Mouse (Mus musculus) spleen, postnatal 36 days (tissue): ENCODE measurements around the gene Zfp217.

Experiments used
- DNase-seq, 2 experiments: peaks; one replicate each; pipeline ENCODE4 v3.0.0; 2022; ENCODE audit warnings: low spot score in 2 of 2, mixed read lengths in 1 of 2

The Zfp217 gene

GRCm38 (mm10) chr2:170159795-170160568 lies 12.1 kb upstream of the Zfp217 start:
- no peak for DNase-seq

- no peak for DNase-seq
Measured at GRCm38 (mm10) chr2:170158987-170159386, 11.1 kb upstream of the Zfp217 start.

DNA sequence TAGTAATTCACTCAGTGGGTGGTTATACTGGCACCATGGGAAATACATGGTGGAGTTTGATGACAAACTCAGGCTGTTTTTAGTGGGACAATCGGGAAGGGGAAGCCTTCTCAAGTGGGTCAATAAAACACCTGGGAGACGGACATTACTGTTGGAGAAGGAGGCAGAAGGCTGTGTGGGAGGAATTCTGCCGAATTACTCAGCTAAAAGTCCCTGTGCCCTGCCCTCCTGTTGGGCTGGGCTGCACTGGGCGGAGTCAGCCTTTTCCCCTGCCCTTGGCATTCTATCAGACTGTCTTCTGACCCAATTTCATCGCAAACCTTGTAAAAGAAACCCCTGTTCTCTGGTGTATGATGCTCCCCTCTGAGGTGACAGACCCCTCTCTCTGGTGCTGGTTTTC lies 10.3 kb upstream of the Zfp217 start:
- peak; percentile 48 to 68 for DNase-seq

GRCm38 (mm10) chr2:170157280-170158200 lies 9.6 kb upstream of the Zfp217 start:
- DNase-seq: no peak

DNA sequence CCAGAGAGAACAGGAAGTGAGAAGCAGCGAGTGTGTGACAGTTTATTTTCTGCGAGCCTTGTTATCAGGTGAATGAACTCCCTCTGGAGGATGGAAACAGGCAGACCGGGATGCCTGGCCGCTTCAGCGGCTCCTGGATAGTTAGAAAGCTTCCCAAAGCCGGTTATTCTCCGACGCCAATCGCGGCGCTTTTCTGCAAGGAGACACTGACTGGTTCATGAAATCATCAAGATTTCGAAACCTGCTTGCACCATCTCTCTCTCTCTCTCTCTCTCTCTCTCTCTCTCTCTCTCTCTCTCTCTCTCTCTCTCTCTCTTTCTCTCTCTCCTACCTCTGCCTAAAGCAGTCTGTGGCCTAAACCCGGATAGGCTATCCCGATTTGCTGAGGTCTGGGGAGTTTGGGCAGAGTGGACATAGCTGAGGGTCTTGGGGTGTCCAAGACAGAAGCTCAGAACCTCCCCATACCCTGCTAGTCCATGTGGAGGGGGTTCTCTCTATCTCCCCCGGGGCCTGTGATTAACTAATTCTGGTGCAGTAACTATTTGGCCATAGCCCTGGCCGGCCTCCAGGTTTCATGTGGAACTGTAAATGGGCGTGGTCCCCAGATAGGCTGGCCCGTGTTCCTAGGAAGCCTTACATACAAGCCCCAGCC lies 7.3 kb upstream of the Zfp217 start:
- peak; percentile 73 to 83 for DNase-seq

DNA sequence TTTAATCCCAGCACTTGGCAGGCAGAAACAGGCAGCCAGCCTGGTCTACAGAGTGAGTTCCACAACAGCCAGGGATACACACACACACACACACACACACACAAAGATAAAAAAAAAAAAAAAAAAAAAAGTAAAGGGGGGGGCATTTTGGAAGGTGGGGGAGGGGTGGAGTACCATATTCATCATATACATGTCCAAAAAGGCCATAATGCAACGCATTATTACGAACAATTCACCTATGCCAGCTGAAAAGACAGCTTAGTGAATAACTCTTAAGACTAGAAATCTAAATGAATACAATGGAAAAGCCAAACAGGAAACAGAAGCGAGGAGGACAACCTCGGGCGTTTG lies 6.8 kb upstream of the Zfp217 start:
- DNase-seq: no peak

DNA sequence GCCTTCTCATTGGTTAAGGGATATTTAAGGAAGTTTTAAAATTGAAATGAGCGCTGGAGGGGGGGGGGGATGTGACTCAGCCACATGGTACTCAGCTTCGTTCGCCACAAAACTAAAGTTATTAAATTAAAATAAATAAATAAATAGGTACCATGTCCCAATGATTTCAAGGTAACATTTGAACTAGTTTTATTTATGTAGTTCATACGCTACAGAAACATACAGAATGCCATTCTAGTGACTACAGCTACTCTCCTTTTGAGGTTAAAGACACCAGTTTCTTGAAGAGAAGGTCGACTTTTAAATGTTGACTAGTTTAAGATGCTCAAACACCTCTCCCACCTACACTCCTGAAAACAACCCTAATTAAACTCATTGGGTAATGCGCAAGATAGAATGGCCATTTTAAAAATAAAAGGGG lies 6.4 kb upstream of the Zfp217 start:
- no peak for DNase-seq

DNA sequence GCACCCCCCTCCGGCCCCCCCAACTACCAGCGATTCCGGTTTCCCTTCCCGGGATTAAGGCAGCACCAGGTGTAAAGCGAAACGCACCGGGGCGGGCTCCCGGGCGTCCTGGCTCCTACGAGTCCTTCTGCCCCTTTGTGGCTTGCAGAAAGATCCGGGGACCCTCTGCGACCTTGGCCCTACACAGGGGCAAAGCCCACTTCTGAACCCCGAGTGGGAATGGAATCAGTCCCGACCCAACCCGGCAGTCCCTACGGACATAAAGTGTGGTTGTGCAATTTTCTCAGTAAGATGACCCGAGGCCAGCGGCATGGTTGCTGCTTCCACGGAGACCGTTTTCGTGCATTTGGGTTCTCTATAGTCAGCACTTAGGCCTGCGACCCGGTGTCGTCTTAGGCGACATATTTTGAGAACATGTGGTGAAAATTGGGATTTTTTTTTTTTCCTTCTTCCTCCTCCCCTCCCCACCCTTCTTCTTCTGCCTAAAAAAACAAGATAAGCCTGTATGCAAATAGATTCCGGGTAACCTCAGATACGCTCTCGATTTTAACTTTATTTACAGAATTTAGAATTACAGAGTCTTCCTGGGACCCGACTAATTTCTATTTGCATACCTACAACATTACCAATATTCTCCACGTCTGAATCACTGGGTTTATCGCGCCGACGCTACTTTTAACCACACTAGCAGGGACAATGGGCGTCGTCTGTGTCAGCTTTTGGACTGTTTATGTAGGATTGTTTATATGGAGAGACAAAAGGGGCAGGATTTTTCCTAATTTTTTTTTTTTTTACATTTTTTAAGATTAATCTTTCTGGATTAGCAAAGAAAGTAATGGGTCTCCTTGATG lies 5.7 kb upstream of the Zfp217 start:
- no peak for DNase-seq

GRCm38 (mm10) chr2:170152856-170153255 lies 5.0 kb upstream of the Zfp217 start:
- peak in 1 of 2 experiments; percentile 46 for DNase-seq

DNA sequence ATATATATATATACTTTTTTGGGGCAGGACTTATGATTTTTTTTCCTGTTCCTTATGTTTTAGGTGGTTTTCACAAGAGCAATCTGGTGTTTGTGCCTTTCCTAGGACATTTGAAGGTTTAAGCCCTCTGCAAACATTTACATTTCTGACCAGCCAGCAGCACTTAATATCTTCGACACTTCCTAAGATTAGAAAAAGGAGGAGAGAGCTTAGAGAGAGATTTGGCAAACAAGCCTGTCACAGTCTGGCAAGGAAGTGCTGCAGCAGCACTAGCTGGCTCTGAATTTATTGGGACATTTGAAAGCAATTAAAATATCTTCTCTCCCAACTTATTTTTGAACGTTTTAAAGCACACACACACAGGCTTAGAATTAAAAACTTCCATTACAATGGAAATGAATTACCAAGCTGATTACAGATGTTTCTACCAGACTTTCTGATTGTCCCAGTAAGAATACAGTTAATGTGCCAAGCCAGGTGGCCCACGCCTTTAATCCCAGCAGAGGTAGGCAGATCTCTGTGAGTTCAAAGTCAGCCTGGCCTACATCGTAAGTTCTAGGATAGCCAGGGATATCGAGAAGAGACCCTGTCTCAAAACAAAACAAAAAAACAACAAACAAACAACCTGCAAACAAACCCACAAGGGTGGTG lies 4.3 kb upstream of the Zfp217 start:
- no peak for DNase-seq

DNA sequence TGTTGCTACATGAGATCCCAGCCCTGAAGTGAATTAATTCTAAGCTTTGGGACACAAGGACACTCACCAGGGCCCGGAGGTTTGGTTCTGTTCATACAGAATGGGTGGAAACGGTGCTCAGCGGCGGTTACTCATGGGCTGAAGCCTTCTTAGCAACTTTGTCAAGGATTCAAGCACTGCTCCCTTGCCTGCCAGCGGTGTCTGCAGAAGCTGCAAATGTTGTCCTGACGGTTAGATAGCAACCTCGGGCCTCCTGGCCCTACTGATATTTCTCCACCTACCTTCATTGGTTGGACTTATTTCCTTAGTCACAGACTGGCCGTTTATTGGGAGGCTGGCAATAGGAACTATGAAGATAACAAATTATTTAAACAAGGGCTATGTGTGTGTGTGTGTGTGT lies 3.6 kb upstream of the Zfp217 start:
- peak in 1 of 2 experiments; percentile 63 for DNase-seq

DNA sequence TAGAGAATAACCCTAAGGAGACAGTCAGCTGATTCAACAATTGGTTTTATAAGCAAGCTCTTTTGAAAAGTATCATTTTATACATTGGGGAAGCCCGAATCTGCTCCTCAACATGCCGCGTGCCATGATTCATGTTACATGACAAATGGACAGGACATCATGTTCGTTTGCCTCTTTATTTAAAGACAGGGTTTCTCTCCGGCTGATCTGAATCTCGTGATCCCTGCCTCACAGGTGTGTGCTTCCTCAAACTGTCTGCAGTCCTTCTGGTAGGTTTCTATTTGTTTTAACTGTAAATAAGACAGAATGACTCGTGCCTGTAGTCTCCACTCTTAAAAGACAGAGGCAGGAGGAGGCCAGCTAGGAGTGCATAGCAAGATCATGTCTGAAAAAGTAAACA lies 925 bp upstream of the Zfp217 start:
- DNase-seq: no peak

DNA sequence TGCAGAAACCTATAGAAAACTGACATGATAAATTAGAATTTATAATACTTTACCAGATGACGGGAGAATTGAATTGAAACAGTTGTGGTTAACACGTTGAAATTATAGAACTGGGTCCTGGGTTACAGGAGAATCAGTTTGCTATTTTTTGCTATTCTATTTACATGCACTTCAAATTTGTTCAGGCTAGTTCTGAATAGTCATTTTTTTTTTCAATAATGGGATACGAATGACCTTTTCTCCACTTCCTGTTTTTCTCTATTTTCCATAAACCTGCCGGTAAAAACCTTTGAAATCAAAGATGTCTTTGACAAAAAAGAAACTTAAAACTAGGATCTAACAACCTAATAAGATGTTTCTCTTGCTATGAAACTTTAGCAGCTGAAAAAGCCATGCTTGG lies 733 bp downstream of the Zfp217 start:
- no peak for DNase-seq

DNA sequence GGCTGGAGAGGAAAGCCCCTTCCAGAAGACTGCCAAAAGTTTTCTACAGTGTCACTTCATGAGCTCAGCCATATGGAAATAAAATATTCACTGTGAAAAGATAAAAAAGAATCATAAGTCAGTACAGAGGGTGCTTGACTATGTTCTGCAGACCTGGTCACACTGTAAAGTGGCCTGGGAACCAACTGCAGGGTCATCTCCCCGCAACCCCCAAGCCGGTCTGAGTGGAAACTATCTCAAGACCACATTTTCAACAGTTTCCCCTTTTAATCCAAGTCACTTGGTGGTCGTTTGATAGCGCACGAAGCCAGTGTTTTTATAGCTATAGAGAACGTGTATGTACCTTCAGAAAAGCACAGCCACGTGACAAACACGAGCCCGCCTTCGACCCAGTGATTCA lies 3.6 kb downstream of the Zfp217 start:
- DNase-seq: no peak

- no peak for DNase-seq
Measured at GRCm38 (mm10) chr2:170143861-170144260, 4.0 kb downstream of the Zfp217 start.

GRCm38 (mm10) chr2:170142542-170142941 lies 5.4 kb downstream of the Zfp217 start:
- DNase-seq: no peak

- DNase-seq: no peak
Measured at GRCm38 (mm10) chr2:170141481-170141880, 6.4 kb downstream of the Zfp217 start.

DNA sequence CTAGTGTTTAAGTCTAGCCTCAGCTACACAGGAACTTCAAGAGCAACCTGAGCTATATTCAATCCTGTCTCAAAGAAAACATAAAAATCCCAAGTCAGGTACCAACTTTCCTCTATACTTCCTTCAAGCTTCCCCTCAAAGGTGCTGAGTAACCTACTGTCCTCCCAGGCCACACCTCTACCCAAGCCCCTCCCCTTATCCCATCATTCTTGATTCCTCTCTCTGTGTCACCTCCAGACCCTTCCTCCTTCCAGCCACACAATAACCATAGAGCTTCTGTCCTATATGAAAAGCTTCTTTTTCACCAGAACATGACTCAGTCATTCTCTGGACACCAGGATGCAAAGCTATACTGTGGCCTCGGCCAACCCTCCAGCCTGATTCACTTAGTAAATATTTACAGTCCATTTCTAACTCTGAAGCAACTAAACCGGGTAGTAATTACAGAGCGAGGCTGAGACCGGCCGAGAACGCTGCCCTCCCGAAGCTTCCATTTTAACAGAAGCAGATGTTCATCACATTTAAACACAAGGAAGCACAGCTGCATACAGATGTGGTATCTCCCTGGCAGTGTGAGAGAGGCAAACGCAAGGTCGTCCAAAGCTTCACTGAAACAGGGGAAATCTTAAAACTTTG lies 8.4 kb downstream of the Zfp217 start:
- DNase-seq: no peak

DNA sequence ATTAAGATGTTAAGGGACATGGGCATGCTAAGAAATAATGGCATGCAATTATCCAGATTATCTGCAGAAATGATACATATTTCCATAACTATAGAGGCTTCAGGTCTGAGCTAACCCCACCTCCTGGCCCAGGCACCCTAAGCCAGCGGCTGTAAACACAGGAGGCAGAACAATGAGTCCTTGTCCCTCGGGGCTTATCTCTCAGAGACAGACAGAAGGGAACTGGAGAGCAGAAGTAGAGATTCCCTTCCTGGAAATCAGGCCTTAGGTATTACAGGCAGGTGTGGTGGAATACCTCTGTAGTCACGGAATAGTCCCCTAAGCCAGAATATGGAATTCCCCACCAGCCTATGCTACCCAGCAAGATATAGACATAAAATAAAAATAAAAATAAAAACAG lies 11.0 kb downstream of the Zfp217 start:
- DNase-seq: no peak

GRCm38 (mm10) chr2:170135820-170136219 lies 12.1 kb downstream of the Zfp217 start:
- DNase-seq: no peak
